27 mouse cellular contexts compared by ENCODE assay signal in genomic region chr4:124736952-124737351, GRCm38 (mm10). TPM values are rescaled to one million over a fixed set of nuclear protein-coding genes. Genes with fewer than 3 reads are reported as not detected.
DNase-seq lines count a peak whose midpoint lies in the region; ATAC-seq and TF ChIP-seq lines count a peak whose summit lies in the region.
"Had no signal": no experiment of that assay in that cellular context is flagged by ENCODE, and none has a peak within 500 bp of the region (broad histone marks: within the 10 kb centered on the region; RNA-seq: fewer than 3 reads in every experiment).

No protein-coding gene starts in this region.

- TF ChIP-seq CTCF in midbrain, postnatal 0 days (IDR thresholded peaks at IDR 0.05): no peak
- no peak for TF ChIP-seq CTCF in cerebellum, adult 2 months (IDR thresholded peaks at IDR 0.05; ENCODE audit: borderline replicate concordance, insufficient read depth, low read depth, low read length)

- 71% methylated on average over 2 of the region's 2 CpGs for WGBS in hindbrain, embryonic 13.5 days
- WGBS in hindbrain, embryonic 10.5 days: 83% methylated on average over 2 of the region's 2 CpGs
- WGBS in midbrain, postnatal 0 days: 65% methylated on average over 2 of the region's 2 CpGs
- WGBS in midbrain, embryonic 11.5 days: 67% methylated on average over 2 of the region's 2 CpGs
- 59% methylated on average over 2 of the region's 2 CpGs for WGBS in neural tube, embryonic 15.5 days
- WGBS in cerebellum, adult 2 months: 54% methylated on average over 2 of the region's 2 CpGs

- DNase-seq in hindbrain, embryonic 10.5 days (ENCODE audit: low spot score): no peak
- DNase-seq in midbrain, postnatal 0 days (ENCODE audit: low spot score): peak; percentile 60
- no peak for DNase-seq in midbrain, embryonic 11.5 days (ENCODE audit: low spot score, missing footprints)
- DNase-seq in mesoderm, embryonic 11.5 days (ENCODE audit: low read depth, low spot score): peak; percentile 14
- no peak for DNase-seq in cerebellum, adult 2 months
- no peak for DNase-seq in left cerebral cortex, postnatal 36 days (ENCODE audit: low spot score in 2 of 2)
- DNase-seq: adrenal gland, postnatal 25 days; B cell, adult 2 months; cerebellum, adult 8-10 months; cerebellum, postnatal 36 days; gastrocnemius, postnatal 25 days; heart, adult 11 months; kidney, postnatal 36 days; layer of hippocampus, postnatal 36 days; liver; lung, adult 2 months; lung, postnatal 10 days; right cerebral cortex, postnatal 4 days had no signal

- no peak overlapping the region for H3K4me2 ChIP-seq in hindbrain, embryonic 13.5 days
- H3K4me2 ChIP-seq in midbrain, postnatal 0 days (ENCODE audit: low read depth, low read length, poor library complexity, severe bottlenecking): no peak overlapping the region
- H3K4me2 ChIP-seq in midbrain, embryonic 11.5 days: no peak overlapping the region
- H3K4me2 ChIP-seq in neural tube, embryonic 15.5 days: no peak overlapping the region
- H3K4me2 ChIP-seq: embryonic facial prominence, embryonic 12.5 days; heart, embryonic 15.5 days; intestine, embryonic 15.5 days; midbrain, embryonic 12.5 days had no signal

- no peak for TF ChIP-seq POLR2A in cerebellum, adult 2 months (IDR thresholded peaks at IDR 0.05; ENCODE audit: borderline replicate concordance, insufficient read depth, low read length)

- 0 out of 2 replicates have a peak overlapping the region, but pooled peaks have one; percentile 52 for H3K27ac ChIP-seq in hindbrain, embryonic 13.5 days
- no peak overlapping the region for H3K27ac ChIP-seq in hindbrain, embryonic 10.5 days
- peak overlapping the region; percentile 43; the same call in 1 of the 2 replicates for H3K27ac ChIP-seq in midbrain, postnatal 0 days (ENCODE audit: low read depth, low read length)
- no peak overlapping the region for H3K27ac ChIP-seq in midbrain, embryonic 11.5 days (ENCODE audit: low read depth, low read length)
- peak overlapping the region; percentile 48 for H3K27ac ChIP-seq in neural tube, embryonic 15.5 days (replicated peaks)
- H3K27ac ChIP-seq in cerebellum, adult 2 months (ENCODE audit: insufficient read depth, low read length): no peak overlapping the region
- H3K27ac ChIP-seq: embryonic facial prominence, embryonic 12.5 days; heart, embryonic 10.5 days; heart, embryonic 15.5 days; intestine, embryonic 15.5 days; liver, embryonic 14.5 days had no signal

- no peak overlapping the region for H3K9ac ChIP-seq in hindbrain, embryonic 13.5 days
- no peak overlapping the region for H3K9ac ChIP-seq in midbrain, postnatal 0 days (replicated peaks; ENCODE audit: low read length, poor library complexity, severe bottlenecking)
- no peak overlapping the region for H3K9ac ChIP-seq in midbrain, embryonic 11.5 days (ENCODE audit: low read length)
- H3K9ac ChIP-seq in neural tube, embryonic 15.5 days (replicated peaks): no peak overlapping the region
- H3K9ac ChIP-seq: embryonic facial prominence, embryonic 12.5 days; heart, embryonic 15.5 days; intestine, embryonic 15.5 days; liver, embryonic 14.5 days; midbrain, embryonic 12.5 days had no signal

- no peak for ATAC-seq in hindbrain, embryonic 13.5 days (ENCODE audit: low FRiP score)
- ATAC-seq in midbrain, postnatal 0 days (ENCODE audit: low FRiP score): no peak
- no peak for ATAC-seq in midbrain, embryonic 11.5 days (ENCODE audit: low FRiP score)
- no peak for ATAC-seq in neural tube, embryonic 15.5 days (ENCODE audit: low FRiP score)
- ATAC-seq: hindbrain, embryonic 16.5 days; intestine, embryonic 15.5 days had no signal

- no peaks in the 10 kb centered on the region for H3K9me3 ChIP-seq in hindbrain, embryonic 13.5 days
- no peaks in the 10 kb centered on the region for H3K9me3 ChIP-seq in hindbrain, embryonic 10.5 days
- H3K9me3 ChIP-seq in midbrain, postnatal 0 days (ENCODE audit: low read length): no peaks in the 10 kb centered on the region
- no peaks in the 10 kb centered on the region for H3K9me3 ChIP-seq in midbrain, embryonic 11.5 days (ENCODE audit: control insufficient read depth, low read length)
- H3K9me3 ChIP-seq in neural tube, embryonic 15.5 days (replicated peaks): no peaks in the 10 kb centered on the region
- H3K9me3 ChIP-seq: embryonic facial prominence, embryonic 12.5 days; heart, embryonic 10.5 days; heart, embryonic 15.5 days; intestine, embryonic 15.5 days; midbrain, embryonic 12.5 days had no signal

- H3K27me3 ChIP-seq in hindbrain, embryonic 13.5 days: no peaks in the 10 kb centered on the region
- H3K27me3 ChIP-seq in hindbrain, embryonic 10.5 days (ENCODE audit: insufficient read depth, poor library complexity, severe bottlenecking): no peaks in the 10 kb centered on the region
- H3K27me3 ChIP-seq in midbrain, postnatal 0 days (ENCODE audit: insufficient read depth, low read length): no peaks in the 10 kb centered on the region
- no peaks in the 10 kb centered on the region for H3K27me3 ChIP-seq in midbrain, embryonic 11.5 days (ENCODE audit: control insufficient read depth, insufficient read depth, low read length)
- no peaks in the 10 kb centered on the region for H3K27me3 ChIP-seq in neural tube, embryonic 15.5 days (replicated peaks)
- no peaks in the 10 kb centered on the region for H3K27me3 ChIP-seq in cerebellum, adult 2 months (ENCODE audit: control insufficient read depth, insufficient read depth, low read length)
- H3K27me3 ChIP-seq: embryonic facial prominence, embryonic 12.5 days; heart, embryonic 15.5 days; intestine, embryonic 15.5 days; midbrain, embryonic 12.5 days had no signal

- no peak overlapping the region for H3K4me3 ChIP-seq in hindbrain, embryonic 13.5 days
- H3K4me3 ChIP-seq in hindbrain, embryonic 10.5 days: no peak overlapping the region
- H3K4me3 ChIP-seq in midbrain, postnatal 0 days (ENCODE audit: low read depth, low read length): no peak overlapping the region
- H3K4me3 ChIP-seq in midbrain, embryonic 11.5 days (ENCODE audit: low read depth, low read length): no peak overlapping the region
- no peak overlapping the region for H3K4me3 ChIP-seq in neural tube, embryonic 15.5 days (replicated peaks)
- H3K4me3 ChIP-seq in cerebellum, adult 2 months (replicated peaks; ENCODE audit: insufficient read depth, low read depth, low read length): no peak overlapping the region
- H3K4me3 ChIP-seq: embryonic facial prominence, embryonic 12.5 days; heart, embryonic 10.5 days; heart, embryonic 15.5 days; intestine, embryonic 15.5 days; midbrain, embryonic 12.5 days had no signal

- intact Hi-C loops in left cerebral cortex, postnatal 36 days (cut with DNase I): no loop called here

- H3K36me3 ChIP-seq in hindbrain, embryonic 13.5 days: peaks cover 19% of the 10 kb centered on the region
- H3K36me3 ChIP-seq in hindbrain, embryonic 10.5 days: peaks cover 24% of the 10 kb centered on the region
- 0 out of 2 replicates have a peak, but pooled peaks cover 4% of the 10 kb centered on the region for H3K36me3 ChIP-seq in midbrain, postnatal 0 days (ENCODE audit: insufficient read depth, low read length)
- H3K36me3 ChIP-seq in midbrain, embryonic 11.5 days (ENCODE audit: control insufficient read depth, insufficient read depth, low read length): peaks cover 4% of the 10 kb centered on the region; the same call in 1 of the 2 replicates
- H3K36me3 ChIP-seq in neural tube, embryonic 15.5 days: peaks cover 19% of the 10 kb centered on the region

- H3K4me1 ChIP-seq in hindbrain, embryonic 13.5 days (replicated peaks): peaks cover 19% of the 10 kb centered on the region
- H3K4me1 ChIP-seq in hindbrain, embryonic 10.5 days (replicated peaks): peaks cover 26% of the 10 kb centered on the region
- H3K4me1 ChIP-seq in midbrain, postnatal 0 days (ENCODE audit: insufficient read depth, low read length): 0 out of 2 replicates have a peak, but pooled peaks cover 4% of the 10 kb centered on the region
- peaks cover 3% of the 10 kb centered on the region; the same call in 1 of the 2 replicates for H3K4me1 ChIP-seq in midbrain, embryonic 11.5 days (ENCODE audit: control insufficient read depth, insufficient read depth, low read length)
- peaks cover 23% of the 10 kb centered on the region for H3K4me1 ChIP-seq in neural tube, embryonic 15.5 days
- H3K4me1 ChIP-seq in cerebellum, adult 2 months (ENCODE audit: control insufficient read depth, insufficient read depth, low read length): no peaks in the 10 kb centered on the region
- H3K4me1 ChIP-seq: embryonic facial prominence, embryonic 12.5 days; intestine, embryonic 15.5 days had no signal

RNA-seq across cellular contexts. Expression of gene Inpp5b, which starts 4.7 kb away (rescaled TPM):
- 22.1 and 24.5 TPM in 2 replicates for polyA plus RNA-seq in hindbrain, embryonic 13.5 days (2015; fragmentation: Nextera tagmentation; extraction: Ambion mirVana)
- polyA plus RNA-seq in hindbrain, embryonic 10.5 days (2016; fragmentation: Nextera tagmentation; extraction: Ambion mirVana): 24.2 and 26.8 TPM in 2 replicates
- 19.0 and 20.5 TPM in 2 replicates for total RNA-seq in midbrain, postnatal 0 days (2014; rRNA removed)
- polyA plus RNA-seq in midbrain, postnatal 0 days (2015; fragmentation: Nextera tagmentation; extraction: Ambion mirVana): 14.3 and 16.0 TPM in 2 replicates
- polyA plus RNA-seq in midbrain, embryonic 11.5 days (2014; fragmentation: Nextera tagmentation; extraction: Ambion mirVana): 24.6 and 28.2 TPM in 2 replicates
- 20.6 and 24.9 TPM in 2 replicates for polyA plus RNA-seq in neural tube, embryonic 15.5 days (2015; fragmentation: Nextera tagmentation; extraction: Ambion mirVana)
- polyA plus RNA-seq in cerebellum, adult 2 months (2012; rRNA removed): 92.4 and 102 TPM in 2 replicates
- total RNA-seq in left cerebral cortex, postnatal 36 days (2021): 10 to 100 TPM; 35.8 to 49.7 TPM

RNA-seq across cellular contexts. Expression of gene Sf3a3, which starts 22.4 kb away (rescaled TPM):
- 112 and 119 TPM in 2 replicates for polyA plus RNA-seq in hindbrain, embryonic 13.5 days (2015; fragmentation: Nextera tagmentation; extraction: Ambion mirVana)
- polyA plus RNA-seq in hindbrain, embryonic 10.5 days (2016; fragmentation: Nextera tagmentation; extraction: Ambion mirVana): 221 and 243 TPM in 2 replicates
- total RNA-seq in midbrain, postnatal 0 days (2014; rRNA removed): 32.8 and 34.3 TPM in 2 replicates
- 73.8 and 75.9 TPM in 2 replicates for polyA plus RNA-seq in midbrain, postnatal 0 days (2015; fragmentation: Nextera tagmentation; extraction: Ambion mirVana)
- polyA plus RNA-seq in midbrain, embryonic 11.5 days (2014; fragmentation: Nextera tagmentation; extraction: Ambion mirVana): 221 and 236 TPM in 2 replicates
- polyA plus RNA-seq in neural tube, embryonic 15.5 days (2015; fragmentation: Nextera tagmentation; extraction: Ambion mirVana): 88.4 and 105 TPM in 2 replicates
- 40.5 and 45.2 TPM in 2 replicates for polyA plus RNA-seq in cerebellum, adult 2 months (2012; rRNA removed)
- 10 to 100 TPM; 31.8 to 37.3 TPM for total RNA-seq in left cerebral cortex, postnatal 36 days (2021)

RNA-seq across cellular contexts. Expression of gene Fhl3, which starts 36.5 kb away (rescaled TPM):
- polyA plus RNA-seq in hindbrain, embryonic 13.5 days (2015; fragmentation: Nextera tagmentation; extraction: Ambion mirVana): 2.7 and 2.9 TPM in 2 replicates
- 4.0 and 5.7 TPM in 2 replicates for polyA plus RNA-seq in hindbrain, embryonic 10.5 days (2016; fragmentation: Nextera tagmentation; extraction: Ambion mirVana)
- total RNA-seq in midbrain, postnatal 0 days (2014; rRNA removed): 5.0 and 6.9 TPM in 2 replicates
- 1.7 and 2.0 TPM in 2 replicates for polyA plus RNA-seq in midbrain, postnatal 0 days (2015; fragmentation: Nextera tagmentation; extraction: Ambion mirVana)
- polyA plus RNA-seq in midbrain, embryonic 11.5 days (2014; fragmentation: Nextera tagmentation; extraction: Ambion mirVana): 3.9 and 4.5 TPM in 2 replicates
- polyA plus RNA-seq in neural tube, embryonic 15.5 days (2015; fragmentation: Nextera tagmentation; extraction: Ambion mirVana): 1.8 and 3.3 TPM in 2 replicates
- 1.4 and 1.6 TPM in 2 replicates for polyA plus RNA-seq in cerebellum, adult 2 months (2012; rRNA removed)
- total RNA-seq in left cerebral cortex, postnatal 36 days (2021): 1 to 10 TPM; 1.6 to 1.9 TPM

RNA-seq across cellular contexts. Expression of gene Utp11, which starts 43.6 kb away (rescaled TPM):
- polyA plus RNA-seq in hindbrain, embryonic 13.5 days (2015; fragmentation: Nextera tagmentation; extraction: Ambion mirVana): 45.1 and 47.9 TPM in 2 replicates
- 62.8 and 62.9 TPM in 2 replicates for polyA plus RNA-seq in hindbrain, embryonic 10.5 days (2016; fragmentation: Nextera tagmentation; extraction: Ambion mirVana)
- total RNA-seq in midbrain, postnatal 0 days (2014; rRNA removed): 10.3 and 10.9 TPM in 2 replicates
- 30.7 and 31.7 TPM in 2 replicates for polyA plus RNA-seq in midbrain, postnatal 0 days (2015; fragmentation: Nextera tagmentation; extraction: Ambion mirVana)
- 66.2 and 75.4 TPM in 2 replicates for polyA plus RNA-seq in midbrain, embryonic 11.5 days (2014; fragmentation: Nextera tagmentation; extraction: Ambion mirVana)
- 41.4 and 47.8 TPM in 2 replicates for polyA plus RNA-seq in neural tube, embryonic 15.5 days (2015; fragmentation: Nextera tagmentation; extraction: Ambion mirVana)
- 19.2 and 19.4 TPM in 2 replicates for polyA plus RNA-seq in cerebellum, adult 2 months (2012; rRNA removed)
- total RNA-seq in left cerebral cortex, postnatal 36 days (2021): 10 to 100 TPM; 14.4 to 15.1 TPM

Comparison
In these comparisons a context has a peak if more than half of its experiments do, and no peak if none do; other contexts are left out.
1. H3K27ac ChIP-seq: peak in hindbrain, embryonic 13.5 days (single experiment), midbrain, postnatal 0 days (single experiment) and neural tube, embryonic 15.5 days (single experiment); none in hindbrain, embryonic 10.5 days (single experiment), midbrain, embryonic 11.5 days (single experiment) and cerebellum, adult 2 months (single experiment).
2. DNase-seq: peak in midbrain, postnatal 0 days (single experiment) and mesoderm, embryonic 11.5 days (single experiment); none in hindbrain, embryonic 10.5 days (single experiment), midbrain, embryonic 11.5 days (single experiment), cerebellum, adult 2 months (0 of 2) and left cerebral cortex, postnatal 36 days (0 of 2).